In the genomic region with DNA sequence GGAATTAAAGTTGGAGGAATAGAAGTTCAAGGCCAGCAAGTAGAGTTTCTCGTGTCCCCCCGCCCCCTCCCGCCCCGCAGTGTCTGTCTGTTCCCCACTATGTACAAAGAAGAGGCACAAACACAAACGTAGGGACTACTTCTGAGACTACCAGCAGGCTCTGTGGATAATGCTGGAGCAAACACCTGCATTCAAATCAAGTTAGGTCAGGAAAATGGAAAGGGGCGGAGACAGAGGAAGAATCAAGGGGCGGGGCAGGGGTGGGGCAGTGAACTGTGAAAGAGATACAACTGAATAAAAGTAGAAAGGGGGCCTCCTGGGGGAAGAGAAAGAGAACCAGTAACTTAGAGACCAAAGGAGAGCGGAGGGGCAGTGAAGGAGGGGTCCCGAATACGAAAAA, we compare ENCODE assay signal across 14 mouse cellular contexts. TPM values are rescaled to one million over a fixed set of nuclear protein-coding genes. Genes with fewer than 3 reads are reported as not detected.
DNase-seq lines count a peak whose midpoint lies in the region; ATAC-seq and TF ChIP-seq lines count a peak whose summit lies in the region.
"Had no signal": no experiment of that assay in that cellular context is flagged by ENCODE, and none has a peak within 500 bp of the region (broad histone marks: within the 10 kb centered on the region; RNA-seq: fewer than 3 reads in every experiment).

No protein-coding gene starts in this region.

- peak overlapping the region; percentile 15; the same call in 1 of the 2 replicates for H3K4me3 ChIP-seq in heart, embryonic 10.5 days
- H3K4me3 ChIP-seq in E14TG2a.4 (replicated peaks; ENCODE audit: low read length): peak overlapping the region; percentile 39
- peak overlapping the region; percentile 15 for H3K4me3 ChIP-seq in midbrain, embryonic 12.5 days
- H3K4me3 ChIP-seq: liver, embryonic 15.5 days; myocyte had no signal

- H3K27me3 ChIP-seq in heart, embryonic 10.5 days (ENCODE audit: insufficient read depth, poor library complexity, severe bottlenecking): peaks cover 61% of the 10 kb centered on the region
- H3K27me3 ChIP-seq in E14TG2a.4 (ENCODE audit: insufficient read depth, low read length): peaks cover 46% of the 10 kb centered on the region
- H3K27me3 ChIP-seq in midbrain, embryonic 12.5 days: peaks cover 49% of the 10 kb centered on the region

- 7% methylated on average over 10 of the region's 10 CpGs for WGBS in heart, embryonic 10.5 days
- WGBS in midbrain, embryonic 12.5 days: 3% methylated on average over 10 of the region's 10 CpGs

- peaks cover 7% of the 10 kb centered on the region; the same call in 1 of the 2 replicates for H3K4me1 ChIP-seq in heart, embryonic 10.5 days
- peaks cover 62% of the 10 kb centered on the region for H3K4me1 ChIP-seq in E14TG2a.4 (replicated peaks; ENCODE audit: low read depth, low read length)
- H3K4me1 ChIP-seq in midbrain, embryonic 12.5 days: peaks cover 23% of the 10 kb centered on the region
- H3K4me1 ChIP-seq: liver, embryonic 15.5 days had no signal

- intact Hi-C loops in heart, postnatal 36 days (cut with DNase I): no loop called here

- no peaks in the 10 kb centered on the region for H3K36me3 ChIP-seq in heart, embryonic 10.5 days
- no peaks in the 10 kb centered on the region for H3K36me3 ChIP-seq in E14TG2a.4 (ENCODE audit: insufficient read depth, low read length)
- H3K36me3 ChIP-seq in midbrain, embryonic 12.5 days: no peaks in the 10 kb centered on the region
- H3K36me3 ChIP-seq: liver, embryonic 15.5 days had no signal

- H3K9me3 ChIP-seq in heart, embryonic 10.5 days: no peaks in the 10 kb centered on the region
- H3K9me3 ChIP-seq in E14TG2a.4 (ENCODE audit: low read length): no peaks in the 10 kb centered on the region
- no peaks in the 10 kb centered on the region for H3K9me3 ChIP-seq in midbrain, embryonic 12.5 days
- H3K9me3 ChIP-seq: liver, embryonic 15.5 days had no signal

- peak overlapping the region; percentile 60 for H3K4me2 ChIP-seq in midbrain, embryonic 12.5 days (replicated peaks)
- H3K4me2 ChIP-seq: liver, embryonic 15.5 days had no signal

- H3K27ac ChIP-seq in heart, embryonic 10.5 days: no peak overlapping the region
- no peak overlapping the region for H3K27ac ChIP-seq in midbrain, embryonic 12.5 days (replicated peaks)
- H3K27ac ChIP-seq: liver, embryonic 15.5 days had no signal

- no peak for DNase-seq in heart, embryonic 10.5 days (ENCODE audit: low spot score)
- DNase-seq in heart, postnatal 36 days: no peak
- peak; percentile 87 for DNase-seq in ZHBTc4 (ENCODE audit: low read depth, low spot score)
- no peak for DNase-seq in spleen, postnatal 36 days (ENCODE audit: low spot score in 2 of 2)
- no peak for DNase-seq in urinary bladder, postnatal 14 days (ENCODE audit: low spot score)
- DNase-seq: adrenal gland, adult 8-10 months; cerebellum, postnatal 25 days; kidney, adult 9 months; left cerebral cortex, postnatal 4 days; thymus, postnatal 14 days had no signal

- H3K9ac ChIP-seq in midbrain, embryonic 12.5 days (replicated peaks): no peak overlapping the region
- H3K9ac ChIP-seq: liver, embryonic 15.5 days had no signal

- no peak for ATAC-seq in midbrain, embryonic 12.5 days (ENCODE audit: low FRiP score, low read depth)

- TF ChIP-seq CTCF in E14TG2a.4 (conservative IDR thresholded peaks at IDR 0.05; ENCODE audit: low read length): no peak

RNA-seq across cellular contexts. Expression of gene Tshz3, which starts 19.4 kb away (rescaled TPM):
- 1.8 and 5.5 TPM in 2 replicates for polyA plus RNA-seq in heart, embryonic 10.5 days (2016; fragmentation: Nextera tagmentation; extraction: Ambion mirVana)
- 1 to 10 TPM; 3.4 to 4.2 TPM for total RNA-seq in heart, postnatal 36 days (2021)
- 4.9 and 5.6 TPM in 2 replicates for polyA plus RNA-seq in midbrain, embryonic 12.5 days (2016; fragmentation: Nextera tagmentation; extraction: Ambion mirVana)
